Mouse (Mus musculus): ENCODE results near the gene Stag1.

GRCm38 (mm10) chr9:100736646-100737031 is 139.0 kb downstream of the Stag1 start:
- TF ChIP-seq GATA1 (IDR thresholded peaks at IDR 0.05; ENCODE audit: low read length) (no peak), TAL1 (IDR thresholded peaks at IDR 0.05; ENCODE audit: low read length) (no peak)
